Mouse (Mus musculus) spleen, adult 2 months (tissue): Measurements from ENCODE around the gene Acat3.

Source experiments
- CTCF ChIP-seq: fragments of 200-500 bp; IDR thresholded peaks from 2 replicates; pipeline ENCODE4 v1.5.1; 2011; ENCODE audit warnings: mild to moderate bottlenecking, inconsistent platforms; ENCODE audit not compliant: insufficient read depth, insufficient read length, insufficient replicate concordance; ENCODE audit errors: extremely low read depth
- POLR2A ChIP-seq: fragments of 200-500 bp; IDR thresholded peaks from 2 replicates; pipeline ENCODE4 v1.6.1; 2011; ENCODE audit warnings: low read depth, low read length, inconsistent platforms

DNA sequence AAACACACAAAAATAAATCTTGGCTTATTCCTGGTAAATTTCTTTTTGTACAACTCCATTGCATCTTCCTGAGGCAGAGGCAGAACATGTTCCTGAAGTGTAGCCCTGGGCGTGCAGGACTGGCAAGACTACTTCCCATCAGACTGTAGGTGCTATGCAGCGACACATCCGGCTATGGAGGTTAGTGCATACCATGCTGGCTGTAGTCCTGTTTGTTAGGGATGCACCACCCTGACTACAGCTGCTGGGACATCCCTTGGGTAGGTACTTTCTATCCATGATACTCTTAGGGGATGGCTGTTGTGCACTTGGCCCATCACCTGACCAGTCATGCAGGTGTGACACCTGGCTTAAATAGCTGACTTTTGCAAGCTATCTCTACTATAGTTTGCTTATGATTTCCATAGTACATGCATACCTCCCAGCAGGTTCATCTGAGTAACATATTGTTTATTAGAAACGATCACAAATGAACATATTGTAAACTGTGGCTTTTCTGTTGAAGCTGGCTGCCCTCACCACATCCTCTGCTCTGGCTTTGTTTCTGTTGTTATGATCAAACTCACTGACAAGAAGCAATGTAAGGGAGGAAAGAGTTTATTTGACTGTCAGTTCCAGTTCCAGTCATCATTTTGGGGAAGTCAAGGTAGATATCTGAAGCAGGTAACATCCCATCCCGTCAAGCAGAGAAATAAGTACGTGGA, 2.2 kb upstream of the Acat3 start:
- no peak for TF ChIP-seq POLR2A
- no peak for TF ChIP-seq CTCF
